Mouse (Mus musculus) cerebellum, postnatal 36 days (tissue): ENCODE measurements around the gene Nfxl1.

ENCODE experiments used
- DNase-seq, 2 experiments: peaks; one replicate each; pipeline ENCODE4 v3.0.0; 2021 to 2022; ENCODE audit warnings: mixed read lengths in 2 of 2

Nfxl1 gene

DNA sequence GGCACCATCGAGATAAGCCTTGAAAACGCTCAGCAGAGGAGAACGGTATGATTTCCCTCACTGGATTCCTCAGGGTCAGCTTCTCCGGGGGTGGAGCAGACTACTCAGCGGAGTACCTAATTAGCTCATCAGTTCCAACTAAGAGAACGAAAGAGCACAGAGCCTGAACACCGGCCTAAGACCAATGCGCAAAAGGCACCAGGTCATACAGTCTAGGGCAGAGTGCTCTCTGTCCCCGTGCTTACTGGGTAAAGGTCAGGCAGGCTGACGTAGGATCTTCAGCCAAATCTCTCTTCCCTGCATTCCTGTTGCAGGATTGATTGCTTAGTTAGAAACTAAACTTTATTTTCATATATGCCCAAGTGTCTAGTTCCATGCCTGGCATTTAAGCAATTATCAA is 61.2 kb downstream of the Nfxl1 start:
- no peak for DNase-seq

DNA sequence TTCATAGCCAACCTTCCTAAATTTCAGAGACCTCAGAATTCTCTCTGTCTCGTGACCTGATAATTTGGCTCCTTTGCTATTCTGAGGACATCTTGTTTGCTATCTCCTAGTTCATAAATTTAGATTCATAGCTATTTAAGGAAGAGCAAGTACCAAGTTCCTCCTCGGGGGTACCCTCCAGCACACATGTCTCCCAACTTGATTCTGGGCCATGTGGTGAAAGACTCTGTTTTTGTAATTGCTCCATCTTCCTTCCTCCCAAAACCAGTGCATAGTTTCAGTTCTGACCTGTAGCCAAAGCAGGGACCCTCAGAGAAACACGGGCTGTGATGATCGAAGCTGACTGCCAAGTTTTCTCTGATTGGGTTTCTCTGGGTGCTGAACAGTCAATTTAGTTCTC is 62.7 kb downstream of the Nfxl1 start:
- DNase-seq = no peak

DNA sequence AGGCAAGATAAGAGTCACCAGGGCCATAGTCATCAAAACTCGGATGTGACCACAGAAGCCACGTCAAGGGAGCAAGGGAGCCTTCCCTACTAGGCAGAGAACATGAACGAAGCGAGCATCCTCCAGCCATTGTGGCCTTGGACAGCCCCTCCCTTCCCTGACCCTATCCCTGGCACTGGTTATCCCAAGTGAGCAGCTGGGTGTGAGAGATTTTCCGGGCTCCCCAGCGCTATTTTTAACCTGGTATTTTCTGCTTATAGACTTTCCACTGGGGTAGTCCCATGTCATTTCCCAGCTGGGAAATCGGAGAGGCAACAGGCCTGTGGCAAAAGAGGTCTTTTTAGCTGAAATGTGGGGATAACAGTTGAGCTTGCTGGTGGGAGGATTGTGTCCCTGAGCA is 65.6 kb downstream of the Nfxl1 start:
- DNase-seq = no peak

DNA sequence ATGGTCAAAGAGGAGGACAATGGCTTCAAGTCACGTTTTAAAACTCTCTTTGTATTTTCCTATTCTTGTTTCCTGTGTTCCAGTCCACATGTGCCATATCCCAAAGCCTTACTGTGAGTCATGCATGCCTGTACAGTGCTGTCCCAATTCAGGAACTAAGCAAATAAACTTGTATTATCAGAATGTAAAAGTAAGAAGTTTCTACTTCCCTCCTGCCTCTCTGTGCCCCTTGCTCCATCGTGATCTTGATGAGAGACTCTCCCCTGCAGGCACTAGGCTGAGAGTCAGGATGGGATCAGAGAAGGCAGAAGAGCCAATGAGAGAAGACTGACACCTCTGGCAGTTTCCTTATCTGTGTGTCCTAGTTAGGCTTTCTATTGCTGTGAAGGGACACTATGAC is 68.3 kb downstream of the Nfxl1 start:
- DNase-seq = no peak

DNA sequence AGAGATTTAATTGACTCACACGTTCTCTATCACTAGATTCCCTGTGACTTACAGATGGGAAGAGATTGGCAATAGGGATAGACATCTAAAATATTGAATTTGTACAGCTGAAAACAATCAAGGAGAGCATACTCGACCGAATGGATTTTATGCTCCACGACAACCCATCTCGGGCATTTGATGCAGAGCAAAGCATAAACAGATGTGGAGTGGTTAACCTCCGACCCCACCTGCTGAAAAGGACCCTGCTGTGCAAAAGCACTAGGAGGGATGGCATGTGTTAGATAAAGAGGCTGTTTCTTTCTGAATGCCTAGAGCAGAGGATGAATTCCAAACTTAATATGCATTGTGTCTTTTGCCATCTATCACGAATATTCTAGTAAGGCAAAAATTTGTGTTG is 79.0 kb downstream of the Nfxl1 start:
- no peak for DNase-seq

DNA sequence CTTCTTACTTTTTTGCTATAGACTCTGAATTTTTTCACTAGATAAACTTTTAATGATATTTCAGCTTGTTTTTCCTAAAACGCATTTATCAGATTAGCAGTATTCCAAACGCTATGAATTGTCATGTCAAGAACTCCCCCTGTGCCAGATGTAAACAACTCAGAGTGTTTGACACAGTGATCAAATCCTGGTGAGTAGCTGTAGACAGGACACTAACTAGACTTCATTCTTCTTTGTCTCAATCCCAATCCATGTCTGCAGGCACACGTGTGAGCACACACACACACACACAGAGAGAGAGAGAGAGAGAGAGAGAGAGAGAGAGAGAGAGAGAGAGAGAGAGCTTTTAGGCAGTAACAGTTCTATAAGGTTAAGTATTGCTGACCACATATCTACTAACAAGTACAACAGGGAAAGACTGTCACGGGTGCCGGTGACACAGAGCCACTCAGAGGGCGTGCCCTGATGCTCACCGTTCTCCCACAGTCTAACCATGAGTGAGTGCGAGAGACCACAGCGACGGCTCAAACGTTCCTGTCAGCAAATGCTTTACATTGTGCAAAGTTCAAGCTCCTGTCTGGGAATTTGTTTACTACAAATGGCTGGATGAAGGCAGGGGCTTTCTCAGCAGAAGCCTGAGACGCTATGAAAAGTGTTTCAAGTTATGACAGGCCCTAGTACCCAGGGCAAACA is 87.0 kb downstream of the Nfxl1 start:
- DNase-seq = no peak

DNA sequence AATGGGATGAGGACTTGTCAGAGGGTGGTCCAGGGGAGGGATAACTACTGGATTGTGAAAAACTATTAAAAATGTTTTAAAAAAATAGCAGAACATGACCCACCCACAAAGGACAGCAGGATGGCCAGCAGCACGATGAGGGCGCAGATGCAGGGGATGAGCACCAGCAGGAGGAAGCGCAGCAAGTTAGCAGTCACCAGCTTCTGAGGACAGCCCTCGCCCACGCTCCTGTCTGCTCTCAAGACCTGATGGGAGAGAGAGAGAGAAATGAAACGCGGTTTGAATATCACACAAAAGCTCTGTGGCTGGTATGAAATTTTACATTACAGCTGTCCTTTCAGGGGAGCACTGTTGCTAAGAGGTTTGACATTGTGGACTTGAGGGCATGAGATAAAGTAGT is 87.7 kb downstream of the Nfxl1 start:
- DNase-seq = no peak

DNA sequence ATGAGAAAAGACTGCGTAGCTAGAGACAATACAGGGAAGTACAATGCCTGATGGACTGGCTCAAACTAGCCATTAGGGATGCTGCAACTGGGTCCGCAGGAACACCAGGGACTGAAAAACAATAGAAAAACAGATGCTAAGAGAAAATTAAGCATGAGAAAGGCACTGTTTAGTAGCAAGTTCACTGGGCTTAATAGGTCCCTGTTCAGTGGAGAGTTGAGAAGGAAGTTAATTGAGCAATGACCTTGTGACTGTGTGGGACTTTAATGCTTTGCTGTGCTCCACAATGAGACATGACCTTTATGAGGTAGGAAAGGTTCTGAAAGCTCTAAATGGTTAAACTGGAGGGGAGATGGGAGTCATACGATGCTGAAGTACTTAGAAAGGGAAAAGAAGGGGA is 94.6 kb downstream of the Nfxl1 start:
- DNase-seq = no peak
